Mouse (Mus musculus) heart, adult 9 months (tissue): ENCODE measurements at regions not wholly inside any gene's neighbourhood (a gene's known extent, or its start where the extent isn't known, plus 50 kb on each side); places are given as distances from the start of the nearest gene placed in this dataset.
A peak's percentile ranks its signal among the peaks of the same experiment; 100 is the strongest.

Experiments
- DNase-seq, 2 experiments: peaks; one replicate each; pipeline ENCODE4 v3.0.0; 2022; ENCODE audit warnings: low spot score in 2 of 2

GRCm38 (mm10) chr2:137581491-137581890 lies 465.0 kb upstream of the Jag1 start:
- DNase-seq = no peak

DNA sequence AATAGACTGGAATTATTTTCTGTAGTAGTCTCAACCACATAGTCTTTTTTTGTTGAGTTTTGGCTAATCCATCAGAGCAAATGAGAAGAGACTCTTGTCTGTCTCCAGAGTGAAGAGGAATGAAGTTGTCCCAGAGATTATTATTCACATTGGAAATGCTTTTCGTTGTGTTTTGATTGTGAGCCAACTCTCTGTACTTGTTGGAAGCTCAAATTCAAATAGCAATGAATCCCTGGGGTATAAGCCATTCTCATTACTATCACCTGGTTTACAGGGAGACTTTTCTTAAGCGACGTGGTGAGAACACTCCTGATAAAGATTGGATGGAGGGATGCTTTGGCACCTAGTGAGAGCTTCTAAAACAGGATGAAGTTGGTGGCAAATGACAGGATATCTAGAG lies 459.3 kb upstream of the Jag1 start:
- peak; percentile 20 to 24 for DNase-seq

DNA sequence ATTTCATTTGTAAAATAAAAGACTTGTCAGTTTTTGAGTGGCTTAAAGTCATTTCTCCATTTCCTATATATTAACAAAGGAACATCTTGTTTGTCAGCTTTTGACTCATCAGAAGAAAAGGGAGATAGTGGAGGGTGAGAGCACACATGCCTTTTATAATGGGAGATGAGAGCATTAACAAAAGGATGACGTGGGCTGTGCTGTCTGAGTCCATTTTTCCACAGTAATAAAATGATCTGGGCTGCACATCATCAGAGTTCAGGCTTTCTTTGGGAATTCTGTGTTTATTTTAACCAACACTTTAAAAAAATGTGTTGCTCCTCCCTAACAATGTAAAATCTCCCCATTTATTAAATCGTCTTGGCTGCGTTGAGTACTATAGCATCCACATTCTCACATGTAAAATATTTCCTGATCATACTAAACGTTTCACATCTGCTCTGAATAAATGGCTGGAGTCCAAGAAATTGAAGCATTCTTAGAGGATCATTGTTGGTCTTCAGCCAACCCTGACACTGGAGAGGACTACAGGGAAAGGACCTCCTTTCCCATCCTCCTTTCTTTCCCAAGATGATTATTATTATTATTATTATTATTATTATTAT lies 458.5 kb upstream of the Jag1 start:
- DNase-seq = peak; percentile 23

- no peak for DNase-seq
Measured at GRCm38 (mm10) chr2:137571146-137571545, 454.7 kb upstream of the Jag1 start.

DNA sequence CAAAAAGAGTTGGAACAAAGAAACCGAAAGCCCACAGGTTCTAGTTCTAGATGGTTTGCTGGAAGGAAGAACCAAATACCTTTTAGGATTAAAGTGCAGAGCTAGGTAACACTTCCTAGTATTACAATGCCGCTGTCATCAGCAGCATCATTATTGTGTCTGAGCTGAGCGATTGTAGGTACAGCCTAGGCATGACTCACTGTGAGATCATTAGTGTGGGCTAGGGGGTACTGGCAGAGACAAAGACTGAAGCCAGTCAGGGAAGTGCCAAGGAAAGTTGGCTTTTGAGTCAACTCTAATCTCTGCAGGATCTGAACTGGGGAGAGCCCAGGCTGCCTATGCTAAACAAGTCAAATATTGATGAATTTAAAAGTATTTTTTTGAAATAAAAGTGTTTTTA lies 450.2 kb upstream of the Jag1 start:
- no peak for DNase-seq

DNA sequence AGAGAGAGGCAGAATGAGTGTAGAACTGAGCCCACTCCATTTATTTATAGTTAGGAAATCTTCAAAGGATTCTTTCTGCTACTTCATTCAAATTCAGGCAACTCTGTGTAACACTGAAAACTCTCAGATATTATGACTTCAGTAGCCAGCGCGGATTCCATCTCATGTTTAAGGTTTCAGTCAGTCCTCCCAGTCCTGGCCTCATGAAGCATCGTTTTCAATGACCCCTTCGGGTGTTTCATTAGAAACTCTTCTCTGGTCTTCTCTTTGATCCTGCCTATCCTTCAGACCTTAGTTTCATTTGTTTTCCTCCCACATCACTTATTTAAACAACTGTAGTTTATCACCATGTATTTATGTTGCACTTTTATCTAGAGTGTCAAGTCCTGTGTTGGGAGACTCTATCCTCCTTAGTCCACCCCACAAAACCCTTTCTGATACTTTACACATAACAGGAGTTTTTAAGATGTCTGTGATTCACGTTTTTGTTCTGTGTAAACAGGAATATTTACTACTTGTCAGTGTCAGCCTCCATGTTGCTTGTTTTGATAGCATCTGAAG lies 447.7 kb upstream of the Jag1 start:
- DNase-seq = no peak

GRCm38 (mm10) chr2:137560366-137560765 lies 443.9 kb upstream of the Jag1 start:
- peak; percentile 39 to 57 for DNase-seq

GRCm38 (mm10) chr2:137553871-137554270 lies 437.4 kb upstream of the Jag1 start:
- DNase-seq = no peak

DNA sequence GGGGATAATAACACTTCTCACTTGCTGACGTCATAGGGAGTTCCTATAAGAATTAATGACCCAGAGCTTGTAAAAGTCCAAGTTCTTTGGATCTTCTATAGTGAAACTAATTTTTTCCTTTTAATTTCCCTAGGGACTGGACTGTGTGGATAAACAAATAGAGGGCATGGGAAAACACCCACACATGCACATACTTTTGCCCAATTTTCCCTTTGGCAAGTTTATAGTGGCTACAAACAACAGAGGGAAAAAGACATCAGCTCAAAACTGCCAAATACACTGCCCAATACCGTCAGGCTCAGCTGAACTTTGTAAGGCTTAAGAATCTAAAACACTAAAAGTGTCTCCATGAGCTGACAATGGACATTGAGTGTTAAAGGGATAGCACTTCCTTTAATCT lies 420.1 kb upstream of the Jag1 start:
- DNase-seq = no peak

DNA sequence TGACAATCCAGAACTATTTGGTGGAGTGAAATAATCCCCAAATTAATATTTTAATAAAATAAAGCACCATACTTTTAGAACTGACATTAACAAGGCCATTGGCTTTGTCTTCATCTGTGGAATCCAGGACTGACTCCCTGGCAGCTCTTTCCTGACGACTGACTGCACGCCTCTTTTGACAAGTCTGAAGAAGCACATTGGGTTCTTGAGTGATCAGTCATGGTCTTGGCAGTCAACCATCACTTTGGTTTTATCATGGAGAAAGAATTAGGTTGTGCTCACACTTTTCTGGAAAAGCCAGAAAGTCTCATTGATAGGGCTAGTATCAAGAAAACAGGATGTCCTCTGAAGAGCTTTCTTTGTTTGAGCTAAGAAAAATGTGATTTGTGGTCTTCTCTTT lies 399.8 kb upstream of the Jag1 start:
- DNase-seq = peak; percentile 19 to 34

DNA sequence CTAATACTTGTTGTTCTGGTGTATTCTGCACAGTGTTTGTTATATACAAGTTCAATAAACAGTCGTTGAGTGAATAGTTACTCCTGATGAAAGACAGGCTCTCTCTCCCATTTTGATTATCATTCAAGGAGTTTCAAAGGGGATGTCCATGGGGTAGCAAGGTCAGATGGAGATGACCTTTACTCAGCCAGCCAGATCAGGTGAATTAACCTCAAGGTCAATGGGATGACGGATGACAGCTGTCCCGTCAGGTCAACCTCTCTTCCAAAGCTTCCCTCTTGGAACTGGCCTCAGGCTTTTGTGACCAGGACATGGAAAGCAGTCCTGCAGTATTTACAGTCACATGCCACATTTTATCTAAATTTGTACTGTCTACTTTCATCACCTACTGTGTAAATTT lies 398.6 kb upstream of the Jag1 start:
- DNase-seq = no peak

DNA sequence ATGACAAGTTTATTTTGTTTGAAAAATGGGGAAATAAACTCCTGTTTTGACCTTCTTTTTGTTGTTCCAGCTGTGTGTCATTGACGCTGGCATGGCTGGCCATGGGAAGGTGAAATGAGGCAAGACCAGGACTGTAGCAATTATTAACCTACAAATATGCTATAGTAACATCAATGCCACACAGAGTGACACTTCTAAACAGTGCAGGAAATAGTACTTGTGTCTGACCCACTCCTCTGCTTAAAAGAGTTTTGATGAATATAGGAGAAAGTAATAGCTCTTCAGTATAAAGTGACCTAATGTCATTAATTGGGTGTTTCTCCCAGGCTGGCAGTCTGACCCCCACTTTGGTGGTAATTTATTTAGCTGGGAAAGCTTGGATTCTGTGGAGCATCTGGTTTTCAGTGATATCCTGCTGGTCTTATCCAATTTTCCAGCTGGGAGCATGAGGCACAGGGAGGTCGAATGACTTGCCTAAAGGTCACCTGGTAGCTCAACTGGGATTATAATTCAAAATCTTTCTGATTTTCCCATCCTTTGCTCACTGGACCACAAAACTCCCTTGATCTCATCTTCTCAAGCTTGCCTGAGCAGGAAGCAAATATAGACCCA lies 397.6 kb upstream of the Jag1 start:
- no peak for DNase-seq

DNA sequence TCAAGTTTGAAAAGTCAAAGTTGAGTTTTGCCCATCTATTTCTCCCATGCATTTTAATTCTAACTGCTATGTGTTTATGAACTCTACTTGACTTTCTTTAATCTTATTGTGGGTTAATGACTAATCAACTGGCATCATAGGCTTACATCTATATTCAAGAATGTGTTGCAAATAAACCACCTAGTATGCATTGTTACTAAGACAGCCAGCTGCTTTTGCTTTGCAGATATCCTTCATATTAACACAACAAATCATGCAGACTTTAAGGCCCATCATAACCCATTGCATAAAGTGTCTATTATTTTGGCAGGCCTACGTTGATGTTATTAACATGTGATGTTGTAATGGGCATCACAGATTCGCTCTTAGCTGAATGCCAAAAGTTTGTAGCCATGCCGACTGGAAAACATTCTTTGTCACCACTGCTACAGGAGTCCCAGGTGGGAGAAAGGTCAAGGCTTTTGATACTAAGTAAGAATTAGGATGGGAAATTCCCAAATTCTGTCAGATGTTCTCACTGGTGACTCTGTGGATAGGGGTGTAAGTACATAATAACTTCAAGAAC lies 394.3 kb upstream of the Jag1 start:
- DNase-seq = peak; percentile 33 to 75

DNA sequence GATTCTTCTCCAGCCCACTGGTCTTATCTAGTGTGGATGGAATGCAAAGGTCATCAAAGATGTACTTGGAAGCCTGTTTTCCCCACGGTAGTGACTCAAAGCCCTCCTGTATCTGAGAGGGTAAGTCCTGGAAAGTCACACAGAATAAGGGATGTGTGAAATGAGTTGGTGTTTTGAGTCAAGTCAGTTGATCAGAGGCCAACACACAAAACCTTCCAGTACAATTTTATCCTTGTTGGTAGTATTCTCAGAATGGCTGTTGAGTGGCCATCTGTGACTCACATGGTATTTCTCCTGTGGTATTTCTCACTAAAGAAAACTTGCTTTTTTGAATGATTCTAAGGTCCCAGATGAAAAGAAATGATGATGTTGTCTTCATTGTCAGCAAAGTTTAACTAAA lies 384.8 kb upstream of the Jag1 start:
- DNase-seq = no peak

GRCm38 (mm10) chr2:137497616-137498015 lies 381.2 kb upstream of the Jag1 start:
- no peak for DNase-seq

DNA sequence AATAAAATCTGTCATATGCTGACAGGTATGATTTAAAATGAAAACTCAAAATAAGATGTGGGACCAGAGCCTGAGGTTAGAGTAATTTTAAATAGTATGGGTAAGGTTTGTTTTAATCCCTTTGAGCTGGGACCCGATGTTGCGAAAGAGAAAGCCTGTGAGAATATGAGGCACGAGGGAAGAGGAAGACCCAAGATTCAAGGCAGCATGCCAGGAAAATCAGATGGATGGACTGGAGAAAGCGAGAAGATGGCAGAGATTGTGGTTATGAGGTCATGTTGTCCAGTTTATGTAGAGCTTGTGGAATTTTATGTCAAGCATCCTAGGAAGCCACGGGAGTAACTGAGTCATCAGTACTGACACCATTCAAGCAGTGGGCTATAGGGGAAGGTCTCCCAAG lies 377.2 kb upstream of the Jag1 start:
- peak in 1 of 2 experiments; percentile 14 for DNase-seq

DNA sequence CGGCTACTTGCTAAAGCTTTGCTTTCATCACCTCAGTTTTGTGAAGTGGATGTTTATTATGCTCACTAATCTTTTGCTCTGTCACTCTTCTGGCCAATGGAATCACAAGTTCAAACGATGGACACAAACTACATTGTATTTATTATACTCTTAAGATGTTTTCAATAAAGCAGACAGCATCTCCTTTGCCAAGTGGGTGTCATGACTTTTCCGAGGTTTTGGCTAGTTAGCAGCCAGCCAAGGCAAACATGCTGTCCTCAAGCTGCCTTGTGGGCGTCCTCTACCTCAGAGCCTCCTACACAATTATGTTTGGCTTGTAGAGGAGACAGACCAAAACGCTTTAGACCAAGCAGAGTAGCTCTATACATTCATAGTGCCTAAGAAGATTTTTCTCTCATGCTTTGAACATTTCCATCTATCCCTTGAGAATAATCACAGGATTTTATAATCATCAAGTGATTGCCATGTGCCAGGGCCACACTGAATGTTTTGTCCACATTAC lies 372.8 kb upstream of the Jag1 start:
- DNase-seq = peak in 1 of 2 experiments; percentile 11

DNA sequence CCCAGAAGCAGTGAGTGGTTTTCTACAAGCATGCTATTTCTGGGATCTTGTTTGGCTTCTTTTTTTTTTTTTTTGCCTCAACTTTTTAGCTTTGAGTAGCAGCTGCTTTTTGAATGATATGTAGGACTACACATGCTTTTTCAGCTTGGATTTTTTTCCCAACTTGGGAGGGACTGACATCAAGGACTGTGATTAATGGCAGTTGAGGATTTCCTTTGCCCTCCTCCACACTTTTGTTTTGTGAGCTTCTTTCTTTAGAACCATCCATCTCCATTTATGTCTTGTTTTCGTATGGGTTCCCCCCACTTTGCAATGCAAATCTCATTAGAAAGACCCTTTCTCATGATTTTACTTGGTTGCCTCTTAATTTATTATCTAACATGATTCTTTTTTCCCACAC lies 352.3 kb upstream of the Jag1 start:
- DNase-seq = no peak

GRCm38 (mm10) chr2:137457061-137457753 lies 340.8 kb upstream of the Jag1 start:
- no peak for DNase-seq

DNA sequence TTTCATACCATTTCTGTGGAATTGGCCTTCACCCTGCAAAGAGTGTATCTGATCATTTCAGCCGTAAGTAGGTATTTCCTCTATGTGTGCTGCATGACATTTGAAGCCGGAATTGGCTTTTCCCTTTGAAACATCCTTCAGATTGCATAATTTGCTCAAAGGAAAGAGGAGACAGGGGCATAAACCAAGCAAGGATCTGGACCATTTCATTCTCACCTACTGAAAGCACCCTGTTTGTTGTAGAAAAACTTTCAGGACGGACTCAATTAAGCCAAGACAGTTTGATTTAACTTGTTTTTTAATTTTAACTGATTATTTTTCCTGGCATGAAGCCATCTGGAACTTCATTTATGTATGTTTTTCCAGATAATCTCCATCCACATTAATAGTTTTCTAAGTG lies 340.0 kb upstream of the Jag1 start:
- DNase-seq = no peak

DNA sequence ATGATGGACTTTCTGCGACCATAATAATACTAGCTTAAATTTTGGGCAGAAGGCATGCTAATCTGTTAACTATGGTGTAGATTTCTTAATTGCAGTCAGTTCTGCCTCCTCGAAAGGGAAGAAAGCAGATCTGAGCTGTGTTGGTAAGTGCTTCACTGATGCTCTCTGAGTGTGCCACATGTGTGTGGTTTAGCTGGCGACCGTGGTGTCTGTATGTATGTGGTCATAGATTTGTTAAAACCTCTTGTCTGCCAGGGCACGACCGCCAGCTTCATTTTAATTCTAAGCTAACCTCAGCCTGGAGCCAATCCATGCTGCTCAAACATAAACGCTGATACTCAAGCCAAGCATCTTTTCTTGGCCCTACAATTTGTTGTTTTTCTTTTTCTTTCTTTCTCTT lies 330.5 kb upstream of the Jag1 start:
- DNase-seq = peak; percentile 22 to 27

DNA sequence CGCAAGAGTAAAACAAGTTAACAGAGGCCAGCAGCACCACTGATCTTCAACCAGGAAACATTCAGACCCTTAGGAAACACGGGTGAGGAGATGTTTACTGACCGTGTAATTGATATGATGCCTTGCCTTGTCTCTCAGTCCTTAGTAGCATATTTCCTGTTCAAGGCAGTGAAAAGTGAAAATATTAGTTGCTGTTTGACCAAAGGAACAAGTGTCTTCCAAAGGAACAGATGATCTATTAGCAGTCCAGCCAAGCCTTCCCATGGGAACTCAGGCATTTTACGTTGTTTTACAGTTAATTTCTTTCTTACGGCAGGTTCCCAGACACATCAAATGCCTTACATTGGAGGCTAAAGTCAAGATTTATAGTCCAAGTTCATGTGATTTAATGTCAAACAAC lies 321.3 kb upstream of the Jag1 start:
- peak; percentile 14 to 28 for DNase-seq
